Mouse (Mus musculus) kidney, adult 9 months (tissue): Measurements from ENCODE around the gene Mxra7.
A peak's percentile ranks its signal among the peaks of the same experiment; 100 is the strongest.

Source experiments
- DNase-seq: peaks from one replicate; pipeline ENCODE4 v3.0.0; 2022

The Mxra7 gene

GRCm38 (mm10) chr11:116764946-116765345 is 62.9 kb downstream of the Mxra7 start:
- no peak for DNase-seq

GRCm38 (mm10) chr11:116764346-116764745 is 63.5 kb downstream of the Mxra7 start:
- DNase-seq: no peak

GRCm38 (mm10) chr11:116755191-116755590 is 72.7 kb downstream of the Mxra7 start:
- DNase-seq: no peak

- peak; percentile 60 for DNase-seq
Measured at GRCm38 (mm10) chr11:116753674-116754470, 74.0 kb downstream of the Mxra7 start.
